Mouse (Mus musculus): ENCODE results near the gene Gm9780.
"Not testable (repeated sequence)": the region's sequence is repeated elsewhere in the genome, so short reads cannot be mapped to it uniquely, and the experiment has no call there.

Gm9780 gene

DNA sequence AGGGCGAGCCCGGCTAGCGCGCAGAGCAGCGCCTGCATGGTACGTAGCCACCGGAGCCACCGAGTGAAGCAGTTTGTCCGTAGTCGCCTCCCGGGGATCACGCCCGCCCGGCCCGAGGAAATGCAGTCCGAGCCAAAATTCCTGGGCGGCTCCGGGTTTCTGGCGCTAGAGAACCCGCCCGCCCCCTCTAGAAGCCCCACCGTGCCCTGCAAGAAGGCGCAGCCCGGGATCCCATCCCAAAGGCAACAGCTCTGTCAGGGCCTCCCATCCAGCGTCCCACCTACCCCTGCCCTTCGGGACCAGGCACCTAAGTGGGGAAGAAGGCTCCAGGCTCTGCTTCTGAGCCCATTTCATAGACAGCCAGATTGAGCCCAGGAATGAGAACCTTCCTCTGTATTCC, at the start of gene Gm9780:
Gm9780 (minus strand) TSS at position 101 of the 400 bp plus-strand sequence.
- DNase-seq (ENCODE audit: low read depth, low spot score) = not testable (repeated sequence)

GRCm38 (mm10) chr14:26081997-26082396, 39.5 kb upstream of the Gm9780 start, which contains the start of gene Cphx3:
TSS of gene Cphx3 (plus strand) at chr14:26082297.
- not testable (repeated sequence) for DNase-seq (ENCODE audit: low read depth, low spot score)

GRCm38 (mm10) chr14:26081216-26081615, 38.7 kb upstream of the Gm9780 start, which contains the start of gene Cphx2:
TSS of gene Cphx2 (plus strand) at chr14:26081516.
- DNase-seq (ENCODE audit: low read depth, low spot score) = not testable (repeated sequence)

GRCm38 (mm10) chr14:26076620-26077390, 34.3 kb upstream of the Gm9780 start:
- DNase-seq (ENCODE audit: low read depth, low spot score) = not testable (repeated sequence)

GRCm38 (mm10) chr14:26067325-26067633, 24.8 kb upstream of the Gm9780 start, which contains the start of gene Tmem254c:
TSS of gene Tmem254c (minus strand) at chr14:26067355.
- DNase-seq (ENCODE audit: low read depth, low spot score) = not testable (repeated sequence)

DNA sequence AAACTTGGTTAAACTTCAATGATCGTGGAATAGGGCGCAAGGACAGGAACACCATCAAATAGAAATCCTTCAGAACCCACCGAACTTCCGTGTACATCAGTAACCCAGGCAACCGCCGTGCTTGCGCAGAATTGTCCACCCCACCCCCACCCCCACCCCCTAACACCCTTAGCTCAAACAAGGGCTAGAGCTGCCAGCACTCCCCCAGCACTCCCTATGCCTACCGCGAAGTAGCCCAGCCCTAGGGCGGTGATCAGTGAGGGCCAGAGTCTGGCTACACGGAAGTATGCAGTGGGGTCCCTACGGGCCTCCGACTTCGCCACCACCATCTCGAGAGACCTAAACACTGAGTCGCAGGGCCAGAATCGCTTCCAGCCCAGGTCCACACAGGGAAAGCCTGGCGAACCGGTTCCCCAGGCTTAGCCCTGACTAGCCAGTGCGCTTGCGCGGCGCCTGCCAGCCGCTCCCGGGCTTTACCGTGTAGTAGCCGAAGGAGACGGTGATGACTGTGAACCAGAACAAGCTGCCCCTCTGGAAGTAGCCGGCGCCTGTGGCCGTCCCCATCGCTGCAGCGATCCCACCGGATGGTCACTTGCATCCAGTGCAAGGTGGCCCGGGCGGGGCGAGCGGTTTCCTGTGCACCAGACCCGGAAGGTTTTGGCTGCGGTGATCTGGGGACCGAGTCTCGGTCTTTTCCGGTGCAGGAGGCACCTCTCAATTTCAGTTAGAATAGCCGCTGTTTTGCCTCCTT, 24.2 kb upstream of the Gm9780 start:
- not testable (repeated sequence) for DNase-seq (ENCODE audit: low read depth, low spot score)

- not testable (repeated sequence) for DNase-seq (ENCODE audit: low read depth, low spot score)
Observed at GRCm38 (mm10) chr14:26059362-26059761, 16.9 kb upstream of the Gm9780 start.

- DNase-seq (ENCODE audit: low read depth, low spot score) = not testable (repeated sequence)
Observed at GRCm38 (mm10) chr14:26058184-26058583, 15.7 kb upstream of the Gm9780 start.

- DNase-seq (ENCODE audit: low read depth, low spot score) = not testable (repeated sequence)
Observed at GRCm38 (mm10) chr14:26048767-26049166, 6.3 kb upstream of the Gm9780 start.

- DNase-seq (ENCODE audit: low read depth, low spot score) = not testable (repeated sequence)
Observed at GRCm38 (mm10) chr14:26047026-26047425, 4.5 kb upstream of the Gm9780 start.

- DNase-seq (ENCODE audit: low read depth, low spot score) = not testable (repeated sequence)
Observed at GRCm38 (mm10) chr14:26045007-26045406, 2.5 kb upstream of the Gm9780 start.

DNA sequence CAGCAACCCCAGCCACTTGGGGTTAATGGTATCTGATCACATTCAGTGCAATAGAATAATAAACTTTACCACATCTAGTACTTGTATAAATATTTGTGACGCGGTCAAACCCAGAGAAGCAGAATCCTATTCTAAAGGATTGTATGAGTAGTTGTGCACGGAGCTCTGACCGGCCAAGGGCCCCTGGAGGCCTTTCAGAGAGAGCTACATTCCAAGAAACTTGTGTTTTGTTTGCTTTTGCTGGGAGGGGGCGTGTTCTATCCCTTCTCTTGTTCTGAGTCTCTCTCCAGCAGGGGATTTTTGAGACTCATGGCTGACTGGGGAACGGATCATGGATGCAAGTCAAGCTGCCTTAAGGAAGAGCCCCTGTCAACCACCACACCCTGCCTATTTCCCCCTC, 7.1 kb downstream of the Gm9780 start:
- not testable (repeated sequence) for DNase-seq (ENCODE audit: low read depth, low spot score)

DNA sequence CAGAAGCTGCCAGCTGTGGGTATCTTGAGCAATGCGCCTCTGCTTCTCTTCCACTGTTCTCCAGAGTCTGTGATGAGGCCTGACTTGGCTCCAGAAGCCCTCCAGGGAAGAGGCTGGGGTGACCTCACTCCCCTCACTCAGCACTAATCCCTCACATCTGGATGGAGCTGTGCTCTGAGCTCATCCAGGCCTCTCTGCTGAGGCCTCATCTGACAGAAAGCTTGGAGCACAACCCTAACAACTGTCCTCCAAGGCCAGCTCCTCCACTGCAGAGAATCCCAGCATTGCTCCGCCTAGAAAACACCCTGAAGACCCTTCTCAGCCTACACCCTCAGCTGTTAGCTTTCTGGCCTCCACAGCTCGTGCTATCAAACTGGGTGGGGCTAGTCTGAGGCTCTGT, 8.1 kb downstream of the Gm9780 start:
- not testable (repeated sequence) for DNase-seq (ENCODE audit: low read depth, low spot score)

DNA sequence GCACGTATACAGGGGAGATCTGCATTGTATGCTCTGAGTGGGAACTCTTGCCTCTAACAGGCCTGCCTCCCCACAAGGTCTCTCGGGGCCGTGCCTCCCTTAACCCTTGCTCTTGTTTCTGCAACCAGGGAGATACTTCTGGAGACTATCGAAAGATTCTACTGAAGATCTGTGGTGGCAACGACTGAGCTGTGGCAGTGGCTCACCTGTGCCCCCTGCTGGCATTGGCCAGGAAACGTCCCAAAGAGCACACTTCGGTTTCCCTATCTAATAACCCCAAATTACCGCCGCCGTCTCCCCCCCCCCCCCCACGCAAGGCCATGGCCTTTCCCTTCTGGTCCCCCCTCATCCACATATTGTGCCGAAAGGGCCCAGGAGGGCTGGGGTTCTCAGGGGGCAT, 16.9 kb downstream of the Gm9780 start:
- not testable (repeated sequence) for DNase-seq (ENCODE audit: low read depth, low spot score)

DNA sequence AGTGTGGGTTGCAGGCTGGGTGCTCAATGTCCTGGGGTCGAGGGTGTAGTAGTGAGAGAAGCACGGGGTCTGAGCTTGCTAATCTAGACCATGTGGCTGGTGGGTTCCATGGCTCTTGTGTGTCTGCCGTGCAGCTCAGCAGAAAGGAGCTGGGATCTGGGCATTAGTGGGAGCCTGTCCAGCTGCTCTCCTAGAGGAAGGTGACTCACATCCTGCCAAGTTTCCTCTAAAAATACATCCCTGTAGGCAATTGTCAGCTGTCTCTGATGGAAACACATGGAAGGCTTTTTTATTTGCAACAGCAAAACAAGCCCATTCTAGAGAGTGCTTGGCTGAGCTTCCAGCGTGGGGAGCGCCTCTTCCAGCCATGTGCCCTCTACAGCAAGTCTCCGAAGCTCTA, 19.7 kb downstream of the Gm9780 start:
- DNase-seq (ENCODE audit: low read depth, low spot score) = not testable (repeated sequence)

GRCm38 (mm10) chr14:26021555-26021954, 21.0 kb downstream of the Gm9780 start:
- DNase-seq (ENCODE audit: low read depth, low spot score) = not testable (repeated sequence)

- not testable (repeated sequence) for DNase-seq (ENCODE audit: low read depth, low spot score)
Observed at GRCm38 (mm10) chr14:26016414-26016813, 26.1 kb downstream of the Gm9780 start.

- DNase-seq (ENCODE audit: low read depth, low spot score) = not testable (repeated sequence)
Observed at GRCm38 (mm10) chr14:26007462-26007861, 35.0 kb downstream of the Gm9780 start.

GRCm38 (mm10) chr14:25981880-25982279, 60.6 kb downstream of the Gm9780 start:
- DNase-seq (ENCODE audit: low read depth, low spot score) = not testable (repeated sequence)

GRCm38 (mm10) chr14:25979242-25979941, 63.1 kb downstream of the Gm9780 start:
- not testable (repeated sequence) for DNase-seq (ENCODE audit: low read depth, low spot score)

GRCm38 (mm10) chr14:25978371-25979241, 63.9 kb downstream of the Gm9780 start, which contains the start of gene Duxbl1:
TSS of gene Duxbl1 (plus strand) at chr14:25978577.
- not testable (repeated sequence) for DNase-seq (ENCODE audit: low read depth, low spot score)

All from retina, adult 2 months (tissue).